In the genomic region with DNA sequence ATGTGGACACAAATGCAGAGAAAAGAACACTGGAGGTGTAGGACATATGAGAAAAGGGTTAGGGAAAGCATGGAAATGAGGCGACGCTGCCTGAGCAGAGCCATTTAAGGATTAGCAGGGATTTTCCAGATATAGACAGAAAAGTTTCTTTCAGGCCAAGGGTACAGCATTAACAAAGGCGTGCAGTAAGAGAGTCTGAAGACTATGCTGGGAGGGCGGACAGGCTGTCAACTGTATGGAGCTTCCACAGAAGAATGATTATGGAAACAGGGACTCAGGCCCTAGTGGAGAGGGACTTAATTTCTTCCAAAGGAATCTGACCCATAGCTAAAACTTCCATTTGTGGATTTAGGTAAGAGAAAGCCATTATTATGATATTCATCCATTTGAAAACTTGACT, we compare ENCODE assay signal across 19 mouse cellular contexts.
DNase-seq lines count a peak whose midpoint lies in the region; ATAC-seq lines count a peak whose summit lies in the region.
"Had no signal": no experiment of that assay in that cellular context is flagged by ENCODE, and none has a peak within 500 bp of the region (broad histone marks: within the 10 kb centered on the region; RNA-seq: fewer than 3 reads in every experiment).

No protein-coding gene starts in this region.

- no peaks in the 10 kb centered on the region for H3K4me1 ChIP-seq in midbrain, embryonic 12.5 days
- H3K4me1 ChIP-seq in midbrain, embryonic 11.5 days (ENCODE audit: control insufficient read depth, insufficient read depth, low read length), result no peaks in the 10 kb centered on the region

- ATAC-seq in midbrain, embryonic 12.5 days (ENCODE audit: low FRiP score, low read depth), result peak; percentile 52; the same call in 1 of the 2 replicates
- no peak for ATAC-seq in midbrain, embryonic 11.5 days (ENCODE audit: low FRiP score)
- ATAC-seq: activated CD4-positive, CD25-positive, alpha-beta regulatory T cell, adult 4 months; CD4-positive, CD25-positive, alpha-beta regulatory T cell, adult 4 months; Patski had no signal

- WGBS in midbrain, embryonic 12.5 days, result 50% methylated on average over 4 of the region's 4 CpGs
- WGBS in midbrain, embryonic 11.5 days, result 55% methylated on average over 4 of the region's 4 CpGs

- H3K27me3 ChIP-seq in midbrain, embryonic 12.5 days, result no peaks in the 10 kb centered on the region
- no peaks in the 10 kb centered on the region for H3K27me3 ChIP-seq in midbrain, embryonic 11.5 days (ENCODE audit: control insufficient read depth, insufficient read depth, low read length)
- H3K27me3 ChIP-seq: CH12.LX, Patski had no signal

- no peaks in the 10 kb centered on the region for H3K36me3 ChIP-seq in midbrain, embryonic 12.5 days
- no peaks in the 10 kb centered on the region for H3K36me3 ChIP-seq in midbrain, embryonic 11.5 days (ENCODE audit: control insufficient read depth, insufficient read depth, low read length)
- H3K36me3 ChIP-seq: G1E had no signal

- no peak overlapping the region for H3K9ac ChIP-seq in midbrain, embryonic 12.5 days (replicated peaks)
- H3K9ac ChIP-seq in midbrain, embryonic 11.5 days (ENCODE audit: low read length), result no peak overlapping the region

- no peak overlapping the region for H3K27ac ChIP-seq in midbrain, embryonic 12.5 days (replicated peaks)
- H3K27ac ChIP-seq in midbrain, embryonic 11.5 days (ENCODE audit: low read depth, low read length), result no peak overlapping the region

- peak; percentile 55 for DNase-seq in heart, adult 11 months
- DNase-seq in heart, adult 8-10 months (ENCODE audit: low spot score), result no peak
- no peak for DNase-seq in midbrain, embryonic 11.5 days (ENCODE audit: low spot score, missing footprints)
- DNase-seq: adrenal gland, adult 2 months; adrenal gland, adult 8-10 months; adrenal gland, postnatal 10 days; adrenal gland, postnatal 14 days; adrenal gland, postnatal 25 days; adrenal gland, postnatal 36 days; B cell, adult 2 months; cerebellum, adult 11 months; cerebellum, adult 11-12 months; cerebellum, adult 18-20 months had no signal

- no peak overlapping the region for H3K4me3 ChIP-seq in midbrain, embryonic 12.5 days
- no peak overlapping the region for H3K4me3 ChIP-seq in midbrain, embryonic 11.5 days (ENCODE audit: low read depth, low read length)

- no peak overlapping the region for H3K4me2 ChIP-seq in midbrain, embryonic 12.5 days (replicated peaks)
- H3K4me2 ChIP-seq in midbrain, embryonic 11.5 days, result no peak overlapping the region

- no peaks in the 10 kb centered on the region for H3K9me3 ChIP-seq in midbrain, embryonic 12.5 days
- H3K9me3 ChIP-seq in midbrain, embryonic 11.5 days (ENCODE audit: control insufficient read depth, low read length), result no peaks in the 10 kb centered on the region
- H3K9me3 ChIP-seq: G1E had no signal
